Mouse (Mus musculus) heart, postnatal 14 days (tissue): ENCODE results near the gene Copz2. TPM values are rescaled to one million over a fixed set of nuclear protein-coding genes. Genes with fewer than 3 reads are reported as not detected.

Source experiments
- DNase-seq, 2 experiments: peaks; one replicate each; pipeline ENCODE4 v3.0.0; 2021 to 2022
- intact Hi-C: fragments of 180-260 bp; cut with DNase I; formaldehyde crosslinking; loops from one replicate; pipeline ENCODE4 v1.15.1; 2025
- microRNA-seq, 2 experiments: library from miRNA; unstranded; fragments of <30 nt; microRNA quantifications; one replicate each; pipeline ENCODE4 v1.2.0; 2021 to 2022
- total RNA-seq, 2 experiments: library from RNA; stranded (reverse); gene quantifications; 2 replicates each; pipeline ENCODE4 v1.2.3; 2021

Copz2 gene
- total RNA-seq, 2 experiments from 2014 or later = 34.6 to 35.8 TPM

- intact Hi-C loops = no loop called here
- no peak for DNase-seq
Observed at GRCm38 (mm10) chr11:96895886-96896285, 46.2 kb downstream of the Copz2 start.

GRCm38 (mm10) chr11:96899449-96900306, 50.0 kb downstream of the Copz2 start:
- no peak for DNase-seq
- intact Hi-C loops = no loop called here

GRCm38 (mm10) chr11:96901332-96901731, 51.7 kb downstream of the Copz2 start:
- intact Hi-C loops = no loop called here

GRCm38 (mm10) chr11:96902639-96903635, 53.3 kb downstream of the Copz2 start:
- intact Hi-C loops = no loop called here
- no peak for DNase-seq

More at GRCm38 (mm10) chr11:96901332-96901731, 51.7 kb downstream of the Copz2 start:
- DNase-seq = no peak

- intact Hi-C loops = loop anchor here (5.0 kb wide), 1 partner anchor 144 kb away; no protein-coding TSS in a partner anchor
- DNase-seq = peak; percentile 45 to 53
Observed at GRCm38 (mm10) chr11:96906431-96907161, 56.9 kb downstream of the Copz2 start.

- intact Hi-C loops = loop anchor here (5.0 kb wide), 1 partner anchor 146 kb away; no protein-coding TSS in a partner anchor
- DNase-seq = no peak
Observed at GRCm38 (mm10) chr11:96908594-96908993, 58.9 kb downstream of the Copz2 start.

- peak; percentile 78 to 88 for DNase-seq
- intact Hi-C loops = loop anchor here (5.0 kb wide), 1 partner anchor 133 kb away; the partner anchor contains the start of gene Snx11
Observed at GRCm38 (mm10) chr11:96910003-96910402, 60.3 kb downstream of the Copz2 start.

Small RNA genes within 50 kb of the gene (microRNA-seq; reads per million reads assigned to microRNA genes)
- gene Mir152 = 16.8 to 237 reads per million in 2 experiments

Other genes starting within 250 kb of the Copz2 start
- gene Snx11, start 72.3 kb upstream of the Copz2 start, total RNA-seq = 10 to 100 TPM; 12.4 to 13.7 TPM
- 10 to 100 TPM; 36.4 to 46.8 TPM for gene Cbx1, start 60.7 kb upstream of the Copz2 start, total RNA-seq
- gene Nfe2l1, start 19.9 kb upstream of the Copz2 start, total RNA-seq = 100 to 1,000 TPM; 346 to 358 TPM
- 10 to 100 TPM; 22.3 to 23.3 TPM for gene Cdk5rap3, start 66.6 kb downstream of the Copz2 start, total RNA-seq
- gene Prr15l, start 78.2 kb downstream of the Copz2 start, total RNA-seq = 1 to 10 TPM in 1 of 2 experiments, under 1 TPM in 1; 0.88 to 1.8 TPM
- 10 to 100 TPM; 14.1 to 15.0 TPM for gene Pnpo, start 94.1 kb downstream of the Copz2 start, total RNA-seq
- gene Sp2, start 133.1 kb downstream of the Copz2 start, total RNA-seq = 10 to 100 TPM; 11.4 to 12.0 TPM
- gene Sp6, start 163.5 kb downstream of the Copz2 start, total RNA-seq = under 1 TPM; 0.07 to 0.12 TPM
- 10 to 100 TPM; 10.2 to 11.6 TPM for gene Scrn2, start 180.1 kb downstream of the Copz2 start, total RNA-seq
- under 1 TPM; 0.27 to 0.69 TPM for gene Lrrc46, start 191.5 kb downstream of the Copz2 start, total RNA-seq
- 10 to 100 TPM; 79.9 to 88.0 TPM for gene Mrpl10, start 191.7 kb downstream of the Copz2 start, total RNA-seq
- gene Osbpl7, start 200.8 kb downstream of the Copz2 start, total RNA-seq = 1 to 10 TPM; 4.6 to 4.9 TPM